Mouse (Mus musculus) hindbrain, postnatal 0 days (tissue): ENCODE results near the gene Nadk. TPM values are rescaled to one million over a fixed set of nuclear protein-coding genes. Genes with fewer than 3 reads are reported as not detected.
A peak's percentile ranks its signal among the peaks of the same experiment; 100 is the strongest.

Source experiments
- ATAC-seq: fragments of 200-750 bp; cut with Nextera tagmentation; 2 replicates; pipeline ENCODE4 v1.8.0; 2017; ENCODE audit warnings: mild to moderate bottlenecking, moderate TSS enrichment, moderate library complexity
- DNase-seq: peaks from one replicate; pipeline ENCODE4 v3.0.0-alpha.2; 2015; ENCODE audit warnings: low spot score
- H3K27ac ChIP-seq: fragments of 300-500 bp; sonication (generic); 2 replicates; pipeline ENCODE4 v1.5.1; 2014; ENCODE audit warnings: mild to moderate bottlenecking
- H3K27me3 ChIP-seq: fragments of 300-500 bp; sonication (generic); 2 replicates; pipeline ENCODE4 v1.6.1; 2014; ENCODE audit warnings: low read length, mixed read lengths; ENCODE audit not compliant: insufficient read depth
- H3K36me3 ChIP-seq: fragments of 300-500 bp; sonication (generic); 2 replicates; pipeline ENCODE4 v1.6.1; 2014; ENCODE audit warnings: low read length, mixed read lengths; ENCODE audit not compliant: insufficient read depth
- H3K4me1 ChIP-seq: fragments of 300-500 bp; sonication (generic); 2 replicates; pipeline ENCODE4 v1.6.1; 2014; ENCODE audit warnings: antibody characterized with exemption, low read length, mixed read lengths; ENCODE audit not compliant: insufficient read depth
- H3K4me2 ChIP-seq: fragments of 300-500 bp; sonication (generic); 2 replicates; pipeline ENCODE4 v1.6.1; 2014; ENCODE audit warnings: low read depth, mild to moderate bottlenecking, low read length, moderate library complexity, mixed read lengths
- H3K4me3 ChIP-seq: fragments of 300-500 bp; sonication (generic); 2 replicates; pipeline ENCODE4 v1.5.1; 2014; ENCODE audit warnings: low read length
- H3K9ac ChIP-seq: fragments of 300-500 bp; sonication (generic); replicated peaks from 2 replicates; pipeline ENCODE4 v1.6.1; 2014; ENCODE audit warnings: mild to moderate bottlenecking, low read length, moderate library complexity, mixed read lengths
- H3K9me3 ChIP-seq: fragments of 300-500 bp; sonication (generic); 2 replicates; pipeline ENCODE4 v1.6.1; 2016; ENCODE audit warnings: low read length, mixed read lengths
- CTCF ChIP-seq: IDR thresholded peaks from 2 replicates; pipeline ENCODE4 v1.5.1; 2016; ENCODE audit warnings: antibody characterized with exemption, control low read depth, low read depth
- WGBS: fragments of 180-500 bp; shearing (Covaris S2); extraction: QIAGEN DNeasy Blood & Tissue Kit; methylation state at CpG from one replicate; pipeline ENCODE4 v1.1.7; 2014; 5-methylcytosine and 5-hydroxymethylcytosine counted together
- polyA plus RNA-seq: library from polyadenylated mRNA; unstranded; fragments of >200 nt; fragmentation: Nextera tagmentation; extraction: Ambion mirVana; gene quantifications from 2 replicates; pipeline ENCODE4 v1.2.1, GENCODE M21; 2015
- total RNA-seq: library from RNA; depleted of rRNA; stranded (reverse); fragments of >200 nt; gene quantifications from 2 replicates; pipeline ENCODE4 v1.2.3, GENCODE M21; 2014

Nadk gene
- total and polyA plus RNA-seq, 2 experiments from 2014 or later, result 57.5 to 98.6 TPM

DNA sequence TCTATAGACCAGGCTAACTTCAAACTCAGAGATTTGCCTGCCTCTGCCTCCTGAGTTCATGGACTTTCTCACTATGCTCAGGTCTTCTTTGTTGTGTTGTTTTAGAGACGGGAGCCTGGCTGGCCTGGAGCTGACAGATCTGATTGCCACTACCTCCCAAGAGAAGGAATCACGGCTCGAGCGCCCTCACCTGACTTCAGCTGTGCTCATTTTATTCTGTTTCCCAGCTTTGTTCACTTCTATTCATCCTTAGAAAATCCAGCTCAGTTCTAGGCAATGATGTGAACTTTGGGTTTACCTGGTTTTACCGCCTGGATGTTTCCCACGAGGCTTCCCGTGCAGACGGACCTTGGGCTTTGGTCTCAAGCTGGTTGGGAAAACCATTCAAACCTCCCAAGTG, 13.3 kb downstream of the Nadk start:
- H3K4me2 ChIP-seq, result no peak overlapping the region
- H3K9ac ChIP-seq, result no peak overlapping the region
- 85% methylated on average over 8 of the region's 8 CpGs for WGBS
- ATAC-seq, result no peak
- H3K36me3 ChIP-seq, result peaks cover 16% of the 10 kb centered on the region; the same call in 1 of the 2 replicates
- no peak for DNase-seq
- no peak for TF ChIP-seq CTCF
- H3K4me3 ChIP-seq, result no peak overlapping the region
- H3K9me3 ChIP-seq, result no peaks in the 10 kb centered on the region
- H3K27me3 ChIP-seq, result no peaks in the 10 kb centered on the region
- H3K27ac ChIP-seq, result no peak overlapping the region
- H3K4me1 ChIP-seq, result no peaks in the 10 kb centered on the region

DNA sequence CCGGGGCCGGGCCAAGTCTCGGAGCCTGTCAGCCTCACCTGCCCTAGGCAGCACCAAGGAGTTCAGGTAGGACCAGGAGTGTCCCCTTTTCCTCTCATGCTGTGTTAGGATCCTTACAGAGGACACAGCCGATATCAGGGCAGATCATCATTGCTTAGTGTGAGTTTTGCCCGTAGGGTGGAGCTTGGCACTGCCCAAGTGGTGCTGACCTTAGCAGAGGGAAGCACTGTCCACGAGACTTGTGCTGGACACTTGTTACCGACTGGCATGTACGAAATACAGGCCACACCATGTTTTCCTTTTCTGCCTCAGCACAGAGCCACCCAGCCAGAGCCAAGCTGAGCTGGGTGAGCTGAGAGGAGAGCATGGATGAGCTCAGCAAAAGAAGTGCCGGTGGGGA, 15.0 kb downstream of the Nadk start:
- H3K4me1 ChIP-seq, result no peaks in the 10 kb centered on the region
- no peak overlapping the region for H3K27ac ChIP-seq
- no peak overlapping the region for H3K4me3 ChIP-seq
- WGBS, result 95% methylated on average over 9 of the region's 9 CpGs
- DNase-seq (no peak), ATAC-seq (no peak)
- H3K9ac ChIP-seq, result no peak overlapping the region
- H3K27me3 ChIP-seq, result no peaks in the 10 kb centered on the region
- H3K9me3 ChIP-seq, result no peaks in the 10 kb centered on the region
- no peak overlapping the region for H3K4me2 ChIP-seq
- no peak for TF ChIP-seq CTCF
- H3K36me3 ChIP-seq, result peaks cover 17% of the 10 kb centered on the region; the same call in 1 of the 2 replicates

DNA sequence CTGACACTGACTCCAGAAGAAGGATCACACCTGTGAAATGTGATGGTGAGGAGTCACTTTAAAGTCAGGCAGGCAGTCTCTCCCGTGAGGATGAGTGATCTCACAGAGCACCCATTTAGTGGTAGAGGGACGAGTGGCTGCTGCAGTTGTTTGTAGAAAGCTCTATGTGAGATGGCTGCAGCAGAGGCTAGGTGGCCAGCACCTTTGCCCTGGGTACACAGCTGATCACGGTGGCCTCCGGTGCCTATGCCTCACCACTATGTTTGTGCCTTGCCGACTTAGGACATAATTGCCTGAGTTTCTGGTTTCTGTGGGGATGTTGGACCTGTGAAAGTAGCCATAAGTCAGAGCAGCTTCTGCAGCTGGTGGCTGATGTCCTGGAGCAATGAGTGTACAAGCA, 15.6 kb downstream of the Nadk start:
- 92% methylated on average over 5 of the region's 5 CpGs for WGBS
- Histone ChIP-seq H3K4me2 (no peak overlapping the region), H3K27me3 (no peaks in the 10 kb centered on the region), H3K4me3 (no peak overlapping the region), H3K9ac (no peak overlapping the region), H3K4me1 (no peaks in the 10 kb centered on the region), H3K36me3 (peaks cover 22% of the 10 kb centered on the region; the same call in 1 of the 2 replicates), H3K27ac (no peak overlapping the region), H3K9me3 (no peaks in the 10 kb centered on the region)
- DNase-seq, result no peak
- no peak for TF ChIP-seq CTCF
- ATAC-seq, result no peak

DNA sequence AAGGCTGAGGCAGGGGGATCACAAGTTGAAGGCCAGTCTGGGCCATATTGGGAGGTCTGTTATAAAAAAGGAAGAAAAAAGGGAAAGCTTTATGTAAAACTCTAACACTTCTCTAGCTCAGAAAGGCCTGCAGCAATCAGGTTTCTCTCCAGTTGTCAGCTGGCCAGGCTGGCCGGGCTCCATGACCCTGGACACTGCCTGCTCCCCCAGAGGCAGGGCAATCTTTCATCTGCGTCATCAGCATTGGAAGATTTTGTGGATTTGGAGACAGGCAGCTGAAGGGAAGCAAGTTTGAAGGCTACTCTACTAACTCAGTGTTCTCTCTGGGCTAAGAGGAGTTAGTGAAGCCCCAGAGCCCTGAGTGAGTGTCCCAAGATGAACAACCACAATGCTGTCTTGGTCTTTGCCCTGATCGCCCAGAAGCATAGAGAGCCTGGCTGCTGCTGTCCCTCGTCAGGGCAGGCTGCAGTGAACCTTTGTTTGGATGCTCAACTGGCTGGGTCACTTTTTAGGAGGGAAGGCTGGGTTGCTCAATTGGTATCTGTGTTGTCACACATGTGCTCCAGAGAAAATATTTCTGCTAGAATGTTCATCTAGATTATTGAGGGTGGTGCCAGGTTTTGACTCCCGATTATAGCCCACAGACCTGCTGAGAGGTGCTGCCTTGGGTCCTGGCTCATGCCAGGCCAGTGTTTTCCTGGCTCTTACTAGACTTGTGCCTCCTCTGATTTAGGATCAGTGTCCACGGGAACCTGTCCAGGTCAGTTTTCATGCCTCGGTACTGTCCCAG, 16.4 kb downstream of the Nadk start:
- no peak for TF ChIP-seq CTCF
- Histone ChIP-seq H3K4me2 (no peak overlapping the region), H3K9ac (no peak overlapping the region), H3K27me3 (no peaks in the 10 kb centered on the region), H3K9me3 (no peaks in the 10 kb centered on the region), H3K36me3 (peaks cover 23% of the 10 kb centered on the region; the same call in 1 of the 2 replicates), H3K4me1 (no peaks in the 10 kb centered on the region), H3K4me3 (no peak overlapping the region), H3K27ac (no peak overlapping the region)
- ATAC-seq, result no peak
- WGBS, result 84% methylated on average over 7 of the region's 7 CpGs
- no peak for DNase-seq

DNA sequence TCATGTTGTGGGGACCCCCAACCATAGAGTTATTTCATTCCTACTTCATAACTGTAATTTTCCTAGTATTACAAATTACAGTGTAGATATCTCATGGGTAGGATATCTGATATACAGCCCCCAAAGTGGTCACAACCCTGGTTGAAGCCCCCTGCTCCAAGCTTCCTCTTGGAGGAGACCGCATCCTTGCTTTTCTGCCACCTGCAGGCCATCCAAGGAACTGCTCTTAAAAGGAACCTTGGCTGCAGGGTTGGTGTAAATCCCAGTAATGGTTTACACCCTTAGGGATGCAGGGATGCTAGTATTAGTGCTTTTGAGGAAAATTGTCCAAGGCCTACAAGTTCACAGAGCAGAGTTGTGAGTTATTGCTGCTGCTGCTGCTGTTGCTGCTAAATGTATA, 18.2 kb downstream of the Nadk start:
- 24% methylated on average over 1 of the region's 1 CpGs for WGBS

DNA sequence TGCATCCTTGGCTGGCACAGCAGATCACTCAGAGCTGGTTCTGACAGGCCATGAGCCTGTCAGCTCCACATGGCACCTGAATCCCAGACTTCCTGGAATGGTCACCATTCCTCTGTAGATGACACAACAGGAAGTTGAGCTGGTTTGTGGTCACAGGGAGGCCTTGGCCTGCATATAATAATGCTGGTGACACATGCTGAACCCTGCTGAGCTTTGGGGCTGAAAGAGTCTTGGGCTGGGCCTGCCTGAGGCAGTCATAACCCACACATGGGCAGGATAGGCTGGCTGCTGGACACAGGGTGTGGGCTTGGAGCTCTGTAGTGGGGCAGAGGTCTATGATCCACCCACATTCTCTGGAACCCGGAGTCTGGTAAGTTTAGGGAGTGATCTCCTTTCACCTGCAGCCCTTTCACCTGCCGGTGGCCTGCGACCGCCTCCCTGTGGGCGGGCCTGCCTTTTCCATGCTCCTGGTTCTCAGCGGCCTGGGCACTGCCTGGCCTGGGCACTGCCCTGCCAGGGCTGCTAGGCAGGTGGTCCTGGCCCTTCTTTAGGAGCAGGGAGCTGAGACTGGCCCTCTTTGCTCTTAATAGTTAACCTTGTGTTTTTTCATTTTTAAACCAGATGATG, 20.2 kb downstream of the Nadk start:
- H3K27me3 ChIP-seq, result no peaks in the 10 kb centered on the region
- no peak overlapping the region for H3K4me2 ChIP-seq
- ATAC-seq (no peak), DNase-seq (no peak)
- no peak for TF ChIP-seq CTCF
- 97% methylated on average over 6 of the region's 6 CpGs for WGBS
- H3K9ac ChIP-seq, result no peak overlapping the region
- H3K9me3 ChIP-seq, result no peaks in the 10 kb centered on the region
- no peaks in the 10 kb centered on the region for H3K4me1 ChIP-seq
- H3K27ac ChIP-seq, result no peak overlapping the region
- no peak overlapping the region for H3K4me3 ChIP-seq
- peaks cover 51% of the 10 kb centered on the region for H3K36me3 ChIP-seq

More for the DNA sequence above, 18.2 kb downstream of the Nadk start:
- TF ChIP-seq CTCF, result peak; percentile 87
- no peak overlapping the region for H3K9ac ChIP-seq
- no peaks in the 10 kb centered on the region for H3K9me3 ChIP-seq
- 0 out of 2 replicates have a peak, but pooled peaks have one; percentile 38 for ATAC-seq
- no peaks in the 10 kb centered on the region for H3K4me1 ChIP-seq
- H3K4me3 ChIP-seq, result no peak overlapping the region
- H3K27ac ChIP-seq, result no peak overlapping the region
- no peak overlapping the region for H3K4me2 ChIP-seq
- H3K36me3 ChIP-seq, result peaks cover 41% of the 10 kb centered on the region; the same call in 1 of the 2 replicates
- H3K27me3 ChIP-seq, result no peaks in the 10 kb centered on the region
- peak; percentile 69 for DNase-seq

DNA sequence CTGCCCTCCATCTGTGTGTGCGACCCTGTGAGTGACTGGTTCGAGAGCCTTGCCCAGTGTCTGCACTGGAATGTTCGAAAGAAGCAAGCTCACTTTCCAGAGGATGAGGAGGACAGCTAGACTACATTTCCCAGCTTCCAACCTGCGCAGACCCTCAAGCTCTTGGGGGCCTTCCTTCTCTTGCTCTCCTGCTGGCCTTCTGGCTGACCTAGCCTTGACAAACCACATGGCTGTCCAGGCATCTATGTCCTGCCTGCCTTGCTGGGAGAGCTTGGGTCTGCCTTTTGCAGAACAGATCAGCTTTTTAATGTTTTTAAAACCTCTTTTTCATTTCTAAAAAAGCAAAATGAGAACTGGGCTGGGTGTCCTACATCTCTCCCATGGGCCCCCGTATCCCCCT, 27.2 kb downstream of the Nadk start:
- Histone ChIP-seq H3K4me2 (no peak overlapping the region), H3K4me3 (no peak overlapping the region), H3K4me1 (no peaks in the 10 kb centered on the region), H3K9ac (no peak overlapping the region), H3K27ac (no peak overlapping the region), H3K27me3 (no peaks in the 10 kb centered on the region), H3K36me3 (peaks cover 53% of the 10 kb centered on the region), H3K9me3 (no peaks in the 10 kb centered on the region)
- DNase-seq (no peak), ATAC-seq (no peak)
- WGBS, result 85% methylated on average over 5 of the region's 5 CpGs
- TF ChIP-seq CTCF, result no peak
